In genomic region chr11:103326950-103327349, GRCm38 (mm10) we compare ENCODE assay signal across 10 mouse cellular contexts. TPM values are rescaled to one million over a fixed set of nuclear protein-coding genes. Genes with fewer than 3 reads are reported as not detected.
A peak's percentile ranks its signal among the peaks of the same experiment; 100 is the strongest.
DNase-seq lines count a peak whose midpoint lies in the region; ATAC-seq lines count a peak whose summit lies in the region.
"Had no signal": no experiment of that assay in that cellular context is flagged by ENCODE, and none has a peak within 500 bp of the region (broad histone marks: within the 10 kb centered on the region; RNA-seq: fewer than 3 reads in every experiment).

No protein-coding gene starts in this region.

- peak; percentile 92 for DNase-seq in hindbrain, embryonic 14.5 days (ENCODE audit: low spot score)
- DNase-seq in adrenal gland, adult (ENCODE audit: inconsistent age in 2 of 2, low spot score in 1 of 2): peak; percentile 57 to 90
- peak; percentile 90 for DNase-seq in embryo, embryonic 10.5 days (ENCODE audit: low spot score)
- DNase-seq in left cerebral cortex, postnatal 4 days: peak; percentile 81
- peak; percentile 82 for DNase-seq in neural tube, embryonic 11.5 days (ENCODE audit: low spot score)
- DNase-seq in thymus, postnatal 10 days (ENCODE audit: low spot score in 2 of 2): peak; percentile 70 to 91

- no peaks in the 10 kb centered on the region for H3K9me3 ChIP-seq in hindbrain, embryonic 14.5 days (ENCODE audit: control insufficient read depth, low read length)
- no peaks in the 10 kb centered on the region for H3K9me3 ChIP-seq in hindbrain, embryonic 12.5 days (replicated peaks)
- H3K9me3 ChIP-seq in neural tube, embryonic 11.5 days (ENCODE audit: control insufficient read depth, low read length): no peaks in the 10 kb centered on the region
- H3K9me3 ChIP-seq: embryonic facial prominence, embryonic 15.5 days; neural tube, embryonic 12.5 days had no signal

- no peak overlapping the region for H3K9ac ChIP-seq in hindbrain, embryonic 14.5 days
- no peak overlapping the region for H3K9ac ChIP-seq in hindbrain, embryonic 12.5 days
- no peak overlapping the region for H3K9ac ChIP-seq in neural tube, embryonic 11.5 days (ENCODE audit: low read length)
- H3K9ac ChIP-seq: embryonic facial prominence, embryonic 15.5 days; neural tube, embryonic 12.5 days had no signal

- no peaks in the 10 kb centered on the region for H3K27me3 ChIP-seq in hindbrain, embryonic 14.5 days (ENCODE audit: control insufficient read depth, insufficient read depth, low read length)
- peaks cover 13% of the 10 kb centered on the region for H3K27me3 ChIP-seq in hindbrain, embryonic 12.5 days
- H3K27me3 ChIP-seq in neural tube, embryonic 11.5 days (ENCODE audit: control insufficient read depth, insufficient read depth, low read length): no peaks in the 10 kb centered on the region
- H3K27me3 ChIP-seq: neural tube, embryonic 12.5 days had no signal

- ATAC-seq in hindbrain, embryonic 14.5 days (ENCODE audit: low FRiP score): no peak
- no peak for ATAC-seq in hindbrain, embryonic 12.5 days (ENCODE audit: low FRiP score)
- ATAC-seq in hematopoietic stem cell, adult 5-6 weeks (replicated peaks in 1 of 2; ENCODE audit: insufficient read depth in 1 of 2, low FRiP score in 2 of 2, low TSS enrichment in 1 of 2, low read depth in 1 of 2, poor library complexity in 2 of 2, severe bottlenecking in 2 of 2): peak; percentile 53 to 69; a peak in 2 of 4 replicates
- ATAC-seq in neural tube, embryonic 11.5 days (ENCODE audit: insufficient read depth, low FRiP score, low TSS enrichment): no peak

- H3K27ac ChIP-seq in hindbrain, embryonic 14.5 days: no peak overlapping the region
- no peak overlapping the region for H3K27ac ChIP-seq in hindbrain, embryonic 12.5 days
- H3K27ac ChIP-seq in neural tube, embryonic 11.5 days (ENCODE audit: low read depth, low read length): no peak overlapping the region
- H3K27ac ChIP-seq: embryonic facial prominence, embryonic 15.5 days; neural tube, embryonic 12.5 days had no signal

- WGBS in hindbrain, embryonic 14.5 days: 12% methylated on average over 5 of the region's 5 CpGs
- WGBS in hindbrain, embryonic 12.5 days: 11% methylated on average over 5 of the region's 5 CpGs
- 14% methylated on average over 5 of the region's 5 CpGs for WGBS in neural tube, embryonic 11.5 days

- H3K4me1 ChIP-seq in hindbrain, embryonic 14.5 days (replicated peaks; ENCODE audit: control insufficient read depth, insufficient read depth, low read length): no peaks in the 10 kb centered on the region
- no peaks in the 10 kb centered on the region for H3K4me1 ChIP-seq in hindbrain, embryonic 12.5 days
- H3K4me1 ChIP-seq in neural tube, embryonic 11.5 days (ENCODE audit: control insufficient read depth, insufficient read depth, low read length): no peaks in the 10 kb centered on the region
- H3K4me1 ChIP-seq: neural tube, embryonic 12.5 days had no signal

- H3K4me2 ChIP-seq in hindbrain, embryonic 14.5 days (replicated peaks): no peak overlapping the region
- H3K4me2 ChIP-seq in hindbrain, embryonic 12.5 days (replicated peaks): no peak overlapping the region
- no peak overlapping the region for H3K4me2 ChIP-seq in neural tube, embryonic 11.5 days (ENCODE audit: low read depth)
- H3K4me2 ChIP-seq: embryonic facial prominence, embryonic 15.5 days; neural tube, embryonic 12.5 days had no signal

- intact Hi-C loops in left cerebral cortex, postnatal 4 days (cut with DNase I): loop anchor here (5.0 to 10.0 kb wide), 3 partner anchors 62 to 160 kb away; partner anchors contain the start of gene Map3k14

- H3K4me3 ChIP-seq in hindbrain, embryonic 14.5 days (replicated peaks; ENCODE audit: low read length): no peak overlapping the region
- no peak overlapping the region for H3K4me3 ChIP-seq in hindbrain, embryonic 12.5 days
- no peak overlapping the region for H3K4me3 ChIP-seq in neural tube, embryonic 11.5 days (ENCODE audit: low read depth, low read length)
- H3K4me3 ChIP-seq: embryonic facial prominence, embryonic 15.5 days; neural tube, embryonic 12.5 days had no signal

- no peaks in the 10 kb centered on the region for H3K36me3 ChIP-seq in hindbrain, embryonic 14.5 days (replicated peaks; ENCODE audit: control insufficient read depth, insufficient read depth)
- no peaks in the 10 kb centered on the region for H3K36me3 ChIP-seq in hindbrain, embryonic 12.5 days
- H3K36me3 ChIP-seq in neural tube, embryonic 11.5 days (ENCODE audit: control insufficient read depth, insufficient read depth, low read length): no peaks in the 10 kb centered on the region
- H3K36me3 ChIP-seq: embryonic facial prominence, embryonic 15.5 days; neural tube, embryonic 12.5 days had no signal

RNA-seq across cellular contexts. Expression of gene Arhgap27, which starts 36.5 kb away (rescaled TPM):
- 3.9 and 5.4 TPM in 2 replicates for polyA plus RNA-seq in hindbrain, embryonic 14.5 days (2014; fragmentation: Nextera tagmentation; extraction: Ambion mirVana)
- 5.2 and 5.9 TPM in 2 replicates for polyA plus RNA-seq in hindbrain, embryonic 12.5 days (2016; fragmentation: Nextera tagmentation; extraction: Ambion mirVana)
- 21.3 and 21.5 TPM in 2 replicates for total RNA-seq in hematopoietic stem cell, adult 5-6 weeks (2017)
- 1 to 10 TPM; 4.7 to 5.1 TPM for total RNA-seq in left cerebral cortex, postnatal 4 days (2021)
- 4.3 and 4.5 TPM in 2 replicates for polyA plus RNA-seq in neural tube, embryonic 11.5 days (2014; fragmentation: Nextera tagmentation; extraction: Ambion mirVana)

RNA-seq across cellular contexts. Expression of gene Map3k14, which starts 59.7 kb away (rescaled TPM):
- polyA plus RNA-seq in hindbrain, embryonic 14.5 days (2014; fragmentation: Nextera tagmentation; extraction: Ambion mirVana): 2.9 and 4.0 TPM in 2 replicates
- polyA plus RNA-seq in hindbrain, embryonic 12.5 days (2016; fragmentation: Nextera tagmentation; extraction: Ambion mirVana): 3.9 and 4.8 TPM in 2 replicates
- total RNA-seq in hematopoietic stem cell, adult 5-6 weeks (2017): 4.4 and 10.6 TPM in 2 replicates
- 1 to 10 TPM; 3.7 to 4.3 TPM for total RNA-seq in left cerebral cortex, postnatal 4 days (2021)
- 2.5 and 3.5 TPM in 2 replicates for polyA plus RNA-seq in neural tube, embryonic 11.5 days (2014; fragmentation: Nextera tagmentation; extraction: Ambion mirVana)

Comparison
In these comparisons a context has a peak if more than half of its experiments do, and no peak if none do; other contexts are left out.
1. ATAC-seq: peak in hematopoietic stem cell, adult 5-6 weeks (2 of 2); none in hindbrain, embryonic 14.5 days (single experiment), hindbrain, embryonic 12.5 days (single experiment) and neural tube, embryonic 11.5 days (single experiment).
2. Peak in every context shown above with its lines, with median percentiles within 50 percentile points of each other: DNase-seq.